Mouse (Mus musculus) liver, postnatal 0 days (tissue): ENCODE measurements around the gene Rpl10-ps3.

ENCODE experiments used
- CTCF ChIP-seq: sonication (generic); IDR thresholded peaks from 2 replicates; pipeline ENCODE4 v1.5.1; 2016; ENCODE audit warnings: antibody characterized with exemption, low read depth
- EP300 ChIP-seq: IDR thresholded peaks from 2 replicates; pipeline ENCODE4 v1.6.1; 2016; ENCODE audit warnings: antibody characterized with exemption, low read depth, mild to moderate bottlenecking

- TF ChIP-seq CTCF (no peak), EP300 (no peak)
Observed at GRCm38 (mm10) chr9:50319506-50319905, 25.3 kb downstream of the Rpl10-ps3 start.
